11 mouse cellular contexts compared by ENCODE assay signal in the genomic region with DNA sequence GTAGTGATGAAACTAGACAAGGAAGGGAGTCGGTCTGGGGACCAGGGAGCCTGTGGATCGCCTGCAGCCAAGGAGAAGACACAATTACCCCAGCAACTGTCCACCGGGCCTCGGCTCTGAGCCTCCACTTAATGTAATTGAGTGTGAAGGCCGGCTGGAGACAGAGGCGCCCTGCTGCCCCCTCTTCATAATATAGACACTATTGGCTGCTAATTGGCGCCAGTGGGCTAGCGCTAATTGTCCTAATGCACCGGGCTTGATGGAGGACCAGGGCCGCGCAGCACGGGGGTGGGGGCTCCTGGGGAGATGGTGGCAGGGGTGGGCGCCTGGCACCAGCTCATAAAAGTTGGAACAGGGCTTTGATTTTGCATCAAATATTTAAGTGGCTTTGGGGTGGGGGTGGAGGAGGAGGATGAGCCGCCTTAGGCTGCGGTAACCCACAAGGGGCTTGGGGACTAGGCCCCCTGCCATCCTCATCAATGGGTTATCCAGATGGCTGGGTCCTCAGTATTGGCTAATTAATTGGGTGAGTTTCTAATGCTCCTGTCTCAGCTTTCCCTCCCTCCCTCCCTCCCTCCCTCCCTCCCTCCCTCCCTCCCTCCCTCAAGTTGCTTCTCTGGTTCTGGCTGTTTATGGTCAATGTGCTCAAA.
A peak's percentile ranks its signal among the peaks of the same experiment; 100 is the strongest.
DNase-seq lines count a peak whose midpoint lies in the region; ATAC-seq and TF ChIP-seq lines count a peak whose summit lies in the region.
"Had no signal": no experiment of that assay in that cellular context is flagged by ENCODE, and none has a peak within 500 bp of the region (broad histone marks: within the 10 kb centered on the region; RNA-seq: fewer than 3 reads in every experiment).

No protein-coding gene starts in this region.

- no peaks in the 10 kb centered on the region for H3K36me3 ChIP-seq in forebrain, embryonic 11.5 days (ENCODE audit: control insufficient read depth, insufficient read depth, low read length)
- H3K36me3 ChIP-seq in hindbrain, embryonic 16.5 days (ENCODE audit: control insufficient read depth, insufficient read depth, low read length) = no peaks in the 10 kb centered on the region
- H3K36me3 ChIP-seq in midbrain, postnatal 0 days (ENCODE audit: insufficient read depth, low read length) = no peaks in the 10 kb centered on the region

- H3K4me3 ChIP-seq in forebrain, embryonic 11.5 days (ENCODE audit: low read depth, low read length) = no peak overlapping the region
- no peak overlapping the region for H3K4me3 ChIP-seq in hindbrain, embryonic 16.5 days (ENCODE audit: low read length)
- no peak overlapping the region for H3K4me3 ChIP-seq in midbrain, postnatal 0 days (ENCODE audit: low read depth, low read length)
- H3K4me3 ChIP-seq: megakaryocyte, embryonic 14.5 days had no signal

- no peak overlapping the region for H3K4me2 ChIP-seq in forebrain, embryonic 11.5 days (ENCODE audit: low read depth, low read length, severe bottlenecking)
- no peak overlapping the region for H3K4me2 ChIP-seq in hindbrain, embryonic 16.5 days (ENCODE audit: low read length)
- no peak overlapping the region for H3K4me2 ChIP-seq in midbrain, postnatal 0 days (ENCODE audit: low read depth, low read length, poor library complexity, severe bottlenecking)
- H3K4me2 ChIP-seq: heart, embryonic 11.5 days had no signal

- no peaks in the 10 kb centered on the region; the same call in 1 of the 2 replicates for H3K27me3 ChIP-seq in forebrain, embryonic 11.5 days (ENCODE audit: control insufficient read depth, insufficient read depth, low read length)
- no peaks in the 10 kb centered on the region for H3K27me3 ChIP-seq in hindbrain, embryonic 16.5 days (replicated peaks; ENCODE audit: control insufficient read depth, insufficient read depth, low read length)
- H3K27me3 ChIP-seq in midbrain, postnatal 0 days (ENCODE audit: insufficient read depth, low read length) = no peaks in the 10 kb centered on the region
- H3K27me3 ChIP-seq: CH12.LX; megakaryocyte, embryonic 14.5 days had no signal

- H3K9ac ChIP-seq in forebrain, embryonic 11.5 days (ENCODE audit: low read length) = no peak overlapping the region
- no peak overlapping the region for H3K9ac ChIP-seq in hindbrain, embryonic 16.5 days (ENCODE audit: low read depth, low read length)
- H3K9ac ChIP-seq in midbrain, postnatal 0 days (replicated peaks; ENCODE audit: low read length, poor library complexity, severe bottlenecking) = no peak overlapping the region

- DNase-seq in embryo, embryonic 11 days = peak; percentile 44
- peak; percentile 77 for DNase-seq in forebrain, embryonic 11.5 days (ENCODE audit: low spot score)
- DNase-seq in midbrain, postnatal 0 days (ENCODE audit: low spot score) = peak; percentile 12
- no peak for DNase-seq in adrenal gland, adult 8-10 months
- no peak for DNase-seq in layer of hippocampus, adult 18-20 months (ENCODE audit: low spot score in 2 of 2)
- DNase-seq: adrenal gland, postnatal 14 days had no signal

- H3K27ac ChIP-seq in forebrain, embryonic 11.5 days (ENCODE audit: low read depth, low read length) = peak overlapping the region; percentile 25; the same call in 1 of the 2 replicates
- H3K27ac ChIP-seq in hindbrain, embryonic 16.5 days (ENCODE audit: low read depth, low read length) = no peak overlapping the region
- no peak overlapping the region for H3K27ac ChIP-seq in midbrain, postnatal 0 days (ENCODE audit: low read depth, low read length)

- ATAC-seq in forebrain, embryonic 11.5 days (replicated peaks; ENCODE audit: low FRiP score) = peak; percentile 91
- ATAC-seq in hindbrain, embryonic 16.5 days = peak; percentile 48
- ATAC-seq in midbrain, postnatal 0 days (ENCODE audit: low FRiP score) = no peak
- no peak for ATAC-seq in erythroblast, adult 5-6 weeks (replicated peaks; ENCODE audit: low FRiP score, poor library complexity, severe bottlenecking)

- WGBS in forebrain, embryonic 11.5 days = 5% methylated on average over 15 of the region's 15 CpGs
- 14% methylated on average over 15 of the region's 15 CpGs for WGBS in hindbrain, embryonic 16.5 days
- 15% methylated on average over 15 of the region's 15 CpGs for WGBS in midbrain, postnatal 0 days

- peaks cover 6% of the 10 kb centered on the region; the same call in 1 of the 2 replicates for H3K4me1 ChIP-seq in forebrain, embryonic 11.5 days (replicated peaks; ENCODE audit: control insufficient read depth, insufficient read depth, low read length)
- no peaks in the 10 kb centered on the region; the same call in 1 of the 2 replicates for H3K4me1 ChIP-seq in hindbrain, embryonic 16.5 days (ENCODE audit: control insufficient read depth, insufficient read depth, low read depth, low read length)
- H3K4me1 ChIP-seq in midbrain, postnatal 0 days (ENCODE audit: insufficient read depth, low read length) = no peaks in the 10 kb centered on the region
- H3K4me1 ChIP-seq: megakaryocyte, embryonic 14.5 days had no signal

- TF ChIP-seq CTCF in midbrain, postnatal 0 days (IDR thresholded peaks at IDR 0.05) = no peak

- H3K9me3 ChIP-seq in forebrain, embryonic 11.5 days (ENCODE audit: control insufficient read depth, low read length) = 0 out of 2 replicates have a peak, but pooled peaks cover 3% of the 10 kb centered on the region
- H3K9me3 ChIP-seq in hindbrain, embryonic 16.5 days (ENCODE audit: control insufficient read depth, low read length) = no peaks in the 10 kb centered on the region
- no peaks in the 10 kb centered on the region for H3K9me3 ChIP-seq in midbrain, postnatal 0 days (ENCODE audit: low read length)

Comparison
In these comparisons a context has a peak if more than half of its experiments do, and no peak if none do; other contexts are left out.
1. DNase-seq: peak in embryo, embryonic 11 days (single experiment), forebrain, embryonic 11.5 days (single experiment) and midbrain, postnatal 0 days (single experiment); none in adrenal gland, adult 8-10 months (single experiment) and layer of hippocampus, adult 18-20 months (0 of 2).
2. ATAC-seq: peak in forebrain, embryonic 11.5 days (single experiment) and hindbrain, embryonic 16.5 days (single experiment); none in midbrain, postnatal 0 days (single experiment) and erythroblast, adult 5-6 weeks (single experiment).